Mouse (Mus musculus) C3H10T1/2 (cell line): Measurements from ENCODE around the gene Emid1. TPM values are rescaled to one million over a fixed set of nuclear protein-coding genes. Genes with fewer than 3 reads are reported as not detected.

ENCODE experiments used
- polyA plus RNA-seq, 2 experiments: library from polyadenylated mRNA; unstranded; fragments of >200 nt; fragmentation: generic; extraction: Trizol; gene quantifications; one replicate each; pipeline ENCODE4 v1.2.1; 2012; ENCODE audit warnings: missing spikeins in 2 of 2

Gene Emid1
- under 1 TPM in 1 of 2 experiments, not detected in 1; 0.09 TPM for polyA plus RNA-seq

DNA sequence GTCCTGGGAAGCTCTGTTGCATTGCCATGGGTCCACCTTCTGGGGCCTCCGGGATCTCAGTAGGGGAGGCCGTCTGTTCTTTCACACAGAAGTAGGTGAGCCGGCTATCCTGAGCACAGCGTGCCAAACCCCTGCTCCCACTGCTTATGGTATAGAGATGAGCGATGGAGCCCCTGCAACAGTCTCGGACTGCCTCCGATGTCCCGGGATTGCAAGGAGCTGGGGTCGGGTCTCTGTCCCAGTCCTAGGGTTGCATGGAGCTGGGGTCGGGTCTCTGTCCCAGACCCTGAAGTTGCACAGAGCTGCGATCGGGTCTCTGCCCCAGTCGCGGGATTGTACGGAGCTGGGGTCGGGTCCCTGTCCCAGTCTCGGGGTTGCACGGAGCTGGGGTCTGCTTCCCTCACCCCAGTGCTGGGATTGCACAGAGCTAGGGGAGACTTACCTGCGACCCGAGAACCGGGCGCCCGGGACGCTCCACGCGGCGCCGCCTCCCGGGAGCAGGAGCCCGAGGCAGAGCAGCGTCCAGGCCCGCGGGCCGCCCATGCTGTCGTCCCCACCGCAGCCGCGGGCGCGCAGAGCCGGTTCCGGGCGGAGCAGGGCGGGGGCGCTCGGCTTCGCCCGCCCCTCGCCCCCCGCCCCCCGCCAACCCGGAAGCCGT lies at the start of gene Emid1:
Gene Emid1 (minus strand): TSS at position 578 of the 658 bp plus-strand sequence.

DNA sequence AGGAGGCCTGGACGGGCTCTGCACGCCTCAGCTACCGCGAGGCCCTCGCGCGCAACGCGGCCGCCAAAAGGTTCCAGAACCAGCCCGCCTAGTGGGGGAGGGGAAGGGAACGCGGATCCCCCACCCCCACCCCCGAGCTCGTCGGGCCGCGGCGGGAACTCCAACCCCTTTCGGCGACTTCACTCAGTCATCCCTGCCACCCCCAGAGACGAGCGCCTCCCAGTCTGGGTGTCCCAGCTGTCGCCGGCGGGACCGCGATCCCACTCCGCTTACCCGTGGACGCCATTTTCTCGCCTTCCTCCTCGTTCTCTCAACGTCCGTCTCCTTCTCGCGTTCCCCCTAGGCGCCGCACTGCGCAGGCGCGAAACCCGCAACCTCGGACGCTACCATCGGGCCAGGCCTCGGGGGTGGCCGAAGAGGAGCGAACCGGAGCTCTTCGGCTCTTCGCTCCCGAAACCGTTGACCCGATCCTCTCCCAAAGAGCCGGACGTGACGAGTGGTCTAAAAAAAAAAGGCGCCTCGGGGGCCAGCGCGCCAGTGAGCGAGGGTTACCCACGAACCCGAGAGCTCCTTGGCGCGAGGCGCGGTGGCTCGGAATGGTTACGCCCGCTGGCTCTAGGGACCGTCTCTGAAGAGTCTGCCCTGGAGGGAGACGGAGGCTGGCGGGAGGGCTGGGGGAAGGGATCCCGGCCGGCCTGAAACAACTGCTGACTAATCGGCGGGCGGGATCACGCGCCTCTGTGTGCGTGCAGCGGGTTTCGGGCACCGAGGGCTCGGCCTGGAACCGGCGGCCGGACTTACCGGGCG lies 53.1 kb downstream of the Emid1 start, which contains the start of the genes Rhbdd3 and Ewsr1:
Gene Rhbdd3 (plus strand): TSS at position 191 of the 807 bp plus-strand sequence.
Gene Ewsr1 (minus strand): TSS at position 531 of the 807 bp plus-strand sequence.

DNA sequence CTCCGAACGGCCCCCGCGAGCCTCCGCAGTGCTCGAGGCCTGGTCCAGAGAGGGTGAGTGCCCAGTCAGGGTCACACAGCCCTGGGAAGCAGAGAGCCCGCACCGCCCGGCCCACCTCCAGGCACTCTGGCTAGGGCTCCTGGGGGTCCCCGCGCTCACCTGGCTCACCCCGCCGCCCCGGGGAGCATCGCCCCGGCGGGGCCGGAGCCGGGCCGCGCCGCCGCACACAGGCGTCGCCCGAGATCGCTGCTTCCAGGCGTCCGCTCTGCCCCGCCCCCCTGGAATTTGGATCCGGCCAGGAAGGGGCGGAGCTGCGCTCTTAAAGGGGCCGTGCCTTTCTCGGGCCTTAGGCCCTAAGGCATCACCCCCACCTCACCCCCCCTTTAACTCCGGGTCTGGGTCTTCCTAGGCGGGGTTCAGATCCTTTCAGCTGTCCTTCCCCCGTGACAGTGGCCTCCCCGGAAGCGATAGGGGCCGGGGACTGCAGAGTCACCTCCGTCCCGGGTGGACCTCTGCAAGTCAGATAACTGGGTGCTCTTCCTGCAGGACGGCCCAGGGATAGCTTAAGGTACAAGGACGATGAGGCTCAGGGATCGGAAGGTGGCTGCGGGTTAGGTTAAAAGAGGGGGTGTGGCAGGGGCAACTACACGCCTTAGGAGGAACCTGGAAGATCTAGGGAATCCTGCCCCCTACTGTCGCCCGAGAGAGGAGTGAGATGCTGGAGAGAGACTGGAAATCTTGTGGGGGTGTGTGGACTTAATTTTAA lies 86.8 kb downstream of the Emid1 start, which contains the start of gene Gas2l1:
Gene Gas2l1 (minus strand): TSS at position 272 of the 766 bp plus-strand sequence.

DNA sequence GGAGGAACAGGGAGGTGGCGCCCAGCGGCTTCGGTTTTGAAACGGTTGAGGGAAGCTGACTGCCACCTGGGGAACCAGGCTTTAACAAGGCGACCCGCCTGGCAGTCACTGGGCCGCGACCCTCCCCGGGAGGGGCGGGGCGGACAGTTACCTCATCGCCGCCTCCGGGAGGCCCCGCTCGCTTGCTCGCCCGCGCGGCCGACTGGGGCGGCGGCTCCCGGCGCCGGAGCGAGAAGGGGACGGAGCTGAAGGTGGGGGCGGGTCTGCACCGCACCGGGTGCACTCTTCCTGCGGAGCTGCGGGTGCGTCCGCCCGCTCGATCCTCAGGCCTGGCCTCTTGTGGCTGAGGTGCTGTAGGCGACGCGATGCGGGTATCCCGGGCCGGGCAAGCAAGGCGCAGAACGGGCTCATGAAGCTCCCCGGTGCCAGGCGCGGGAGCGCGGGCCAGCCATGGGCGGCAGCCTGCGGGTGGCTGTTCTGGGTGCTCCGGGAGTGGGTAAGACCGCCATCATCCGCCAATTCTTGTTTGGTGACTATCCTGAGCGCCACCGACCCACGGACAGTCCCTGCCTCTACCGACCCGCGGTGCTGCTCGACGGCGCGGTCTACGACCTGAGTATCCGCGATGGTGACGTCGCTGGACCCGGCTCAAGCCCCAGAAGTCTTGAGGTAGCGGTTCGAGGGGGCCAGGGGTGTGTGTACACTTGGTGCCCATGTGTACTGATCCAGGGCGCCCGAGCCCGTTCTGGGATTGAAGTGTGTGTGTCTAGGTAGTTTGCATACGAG lies 94.0 kb downstream of the Emid1 start, which contains the start of gene Rasl10a:
Gene Rasl10a (plus strand): TSS at position 273 of the 786 bp plus-strand sequence.

Other genes with a start within 250 kb of the Emid1 start
- under 1 TPM in 1 of 2 experiments, not detected in 1; 0.04 TPM for gene Nefh, start 204.2 kb downstream of the Emid1 start, polyA plus RNA-seq
- 10 to 100 TPM; 25.8 to 50.7 TPM for gene Ap1b1, start 165.4 kb downstream of the Emid1 start, polyA plus RNA-seq
- gene Rasl10a, start 94.1 kb downstream of the Emid1 start, polyA plus RNA-seq, result under 1 TPM; 0.06 to 0.17 TPM
- 10 to 100 TPM; 66.5 to 86.7 TPM for gene Gas2l1, start 86.9 kb downstream of the Emid1 start, polyA plus RNA-seq
- gene Rhbdd3, start 53.3 kb downstream of the Emid1 start, polyA plus RNA-seq, result 10 to 100 TPM; 18.0 to 25.3 TPM
- gene Ewsr1, start 53.0 kb downstream of the Emid1 start, polyA plus RNA-seq, result 100 to 1,000 TPM in 1 of 2 experiments, 10 to 100 TPM in 1; 45.9 to 155 TPM
- gene Kremen1, start 109.3 kb upstream of the Emid1 start, polyA plus RNA-seq, result 10 to 100 TPM in 1 of 2 experiments, 1 to 10 TPM in 1; 2.5 to 18.7 TPM